Mouse (Mus musculus) kidney, embryonic 16.5 days (tissue): Measurements from ENCODE around the gene Olfr951. TPM values are rescaled to one million over a fixed set of nuclear protein-coding genes. Genes with fewer than 3 reads are reported as not detected.

Source experiments
- ATAC-seq: fragments of 200-750 bp; cut with Nextera tagmentation; 2 replicates; pipeline ENCODE4 v1.8.0; 2017; ENCODE audit warnings: moderate TSS enrichment; ENCODE audit not compliant: low FRiP score, low TSS enrichment
- H3K27ac ChIP-seq: fragments of 300-500 bp; sonication (generic); 2 replicates; pipeline ENCODE4 v1.5.1; 2014; ENCODE audit warnings: low read length
- H3K27me3 ChIP-seq: fragments of 300-500 bp; sonication (generic); 2 replicates; pipeline ENCODE4 v1.6.1; 2014; ENCODE audit warnings: low read length, control low read depth, mixed read lengths; ENCODE audit not compliant: insufficient read depth
- H3K36me3 ChIP-seq: fragments of 300-500 bp; sonication (generic); 2 replicates; pipeline ENCODE4 v1.6.1; 2014; ENCODE audit warnings: low read length, control low read depth, mixed read lengths; ENCODE audit not compliant: insufficient read depth
- H3K4me1 ChIP-seq: fragments of 300-500 bp; sonication (generic); 2 replicates; pipeline ENCODE4 v1.6.1; 2014; ENCODE audit warnings: low read length, control low read depth, mixed read lengths; ENCODE audit not compliant: insufficient read depth
- H3K4me2 ChIP-seq: fragments of 300-500 bp; sonication (generic); replicated peaks from 2 replicates; pipeline ENCODE4 v1.6.1; 2014; ENCODE audit warnings: low read depth, low read length
- H3K4me3 ChIP-seq: fragments of 300-500 bp; sonication (generic); 2 replicates; pipeline ENCODE4 v1.5.1; 2014; ENCODE audit warnings: mild to moderate bottlenecking, low read length
- H3K9ac ChIP-seq: fragments of 300-500 bp; sonication (generic); replicated peaks from 2 replicates; pipeline ENCODE4 v1.6.1; 2014; ENCODE audit warnings: low read length
- H3K9me3 ChIP-seq: fragments of 300-500 bp; sonication (generic); 2 replicates; pipeline ENCODE4 v1.6.1; 2016; ENCODE audit warnings: low read length, control low read depth
- WGBS: fragments of 180-500 bp; shearing (Covaris S2); extraction: QIAGEN DNeasy Blood & Tissue Kit; methylation state at CpG from one replicate; pipeline ENCODE4 v1.1.7; 2014; 5-methylcytosine and 5-hydroxymethylcytosine counted together
- polyA plus RNA-seq: library from polyadenylated mRNA; unstranded; fragments of >200 nt; fragmentation: Nextera tagmentation; extraction: Ambion mirVana; gene quantifications from 2 replicates; pipeline ENCODE4 v1.2.1, GENCODE M21; 2015

Olfr951 gene
- polyA plus RNA-seq: not detected in 2 replicates

GRCm38 (mm10) chr9:39387110-39387509, at the start of gene Olfr951:
Gene Olfr951 (plus strand): TSS chr9:39387410.
- no peak within 1 kb of the TSS for H3K4me2 ChIP-seq
- 80% methylated on average over 2 of the region's 2 CpGs for WGBS
- H3K4me1 ChIP-seq: no peaks in the 10 kb centered on the region
- H3K9me3 ChIP-seq: no peaks in the 10 kb centered on the region
- H3K36me3 ChIP-seq: no peaks in the 10 kb centered on the region
- H3K27me3 ChIP-seq: no peaks in the 10 kb centered on the region
- no peak within 1 kb of the TSS for H3K27ac ChIP-seq
- no peak within 1 kb of the TSS for H3K9ac ChIP-seq
- no peak within 1 kb of the TSS for H3K4me3 ChIP-seq
- no peak for ATAC-seq

- no peak for ATAC-seq
- H3K9ac ChIP-seq: no peak within 1 kb of the TSS
- no peaks in the 10 kb centered on the region for H3K27me3 ChIP-seq
- H3K9me3 ChIP-seq: no peaks in the 10 kb centered on the region
- no peaks in the 10 kb centered on the region for H3K4me1 ChIP-seq
- H3K27ac ChIP-seq: no peak within 1 kb of the TSS
- H3K36me3 ChIP-seq: no peaks in the 10 kb centered on the region
- no peak within 1 kb of the TSS for H3K4me2 ChIP-seq
- no peak within 1 kb of the TSS for H3K4me3 ChIP-seq
Observed at GRCm38 (mm10) chr9:39427048-39427447, 39.8 kb downstream of the Olfr951 start, which contains the start of gene Olfr952. Gene Olfr952 (minus strand): TSS chr9:39427148.

Other genes starting within 250 kb of the Olfr951 start
- gene Olfr943, start 221.1 kb upstream of the Olfr951 start, polyA plus RNA-seq: not detected in 2 replicates
- not detected in 2 replicates for gene Olfr944, start 185.5 kb upstream of the Olfr951 start, polyA plus RNA-seq
- gene Olfr1537, start 137.4 kb upstream of the Olfr951 start, polyA plus RNA-seq: not detected in 2 replicates
- not detected in 2 replicates for gene Olfr945, start 110.6 kb upstream of the Olfr951 start, polyA plus RNA-seq
- not detected in 2 replicates for gene Olfr948, start 61.4 kb upstream of the Olfr951 start, polyA plus RNA-seq
- gene Olfr952, start 39.7 kb downstream of the Olfr951 start, polyA plus RNA-seq: not detected in 2 replicates
- gene Olfr954, start 69.3 kb downstream of the Olfr951 start, polyA plus RNA-seq: not detected in 2 replicates
- gene Olfr955, start 84.5 kb downstream of the Olfr951 start, polyA plus RNA-seq: not detected in 2 replicates
- not detected in 2 replicates for gene Olfr44, start 106.6 kb downstream of the Olfr951 start, polyA plus RNA-seq
- not detected in 2 replicates for gene Olfr957, start 128.4 kb downstream of the Olfr951 start, polyA plus RNA-seq
- gene Olfr958, start 166.6 kb downstream of the Olfr951 start, polyA plus RNA-seq: not detected in 2 replicates
- not detected in 2 replicates for gene Olfr959, start 188.2 kb downstream of the Olfr951 start, polyA plus RNA-seq
- gene AW551984, start 217.0 kb downstream of the Olfr951 start, polyA plus RNA-seq: 15.5 and 16.2 TPM in 2 replicates
- gene Olfr148, start 223.2 kb downstream of the Olfr951 start, polyA plus RNA-seq: not detected in 2 replicates
- gene Olfr960, start 234.0 kb downstream of the Olfr951 start, polyA plus RNA-seq: not detected in 2 replicates